Mouse (Mus musculus) T-helper 2 cell (primary cell): Measurements from ENCODE around the gene Nanog.
"Not testable (repeated sequence)": the region's sequence is repeated elsewhere in the genome, so short reads cannot be mapped to it uniquely, and the experiment has no call there.

Source experiments
- in situ Hi-C: fragments of 300-600 bp; cut with MboI, MseI; formaldehyde crosslinking; loops from one replicate; pipeline ENCODE4 v1.15.1; 2025; ENCODE audit warnings: high pct_unique_total_duplicates

The Nanog gene

GRCm38 (mm10) chr6:122701816-122702215 is 5.5 kb upstream of the Nanog start:
- in situ Hi-C loops: no loop called here

DNA sequence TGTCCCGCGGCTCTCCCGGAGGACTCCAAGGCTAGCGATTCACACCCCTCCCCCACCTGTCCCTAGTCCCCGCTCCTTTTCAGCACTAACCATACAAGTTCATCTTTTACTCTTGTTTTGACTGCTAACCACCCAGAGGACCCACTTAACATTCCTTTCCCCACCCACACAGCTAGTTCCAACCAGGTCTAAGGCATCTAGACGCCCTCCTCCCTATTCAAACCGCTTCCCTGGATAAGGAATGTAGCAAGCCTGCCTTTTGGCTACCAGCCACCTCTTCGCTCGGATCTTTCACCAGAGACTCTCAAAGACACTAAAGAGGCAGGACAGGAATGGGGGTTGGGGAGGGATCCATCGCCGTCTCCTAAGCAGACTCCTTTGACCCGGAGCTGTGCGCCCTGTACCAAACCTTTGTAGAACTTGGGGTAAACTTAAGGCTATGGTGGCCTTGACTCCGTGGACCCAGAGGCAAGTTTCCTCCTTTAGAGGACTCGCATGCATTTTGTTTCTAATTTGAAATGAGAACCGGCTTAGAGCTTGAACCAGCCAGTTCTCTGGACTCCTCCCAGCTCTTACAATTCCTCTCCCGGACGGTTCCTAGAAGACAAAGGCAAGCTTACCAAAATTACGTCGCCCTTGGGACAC is 4.7 kb upstream of the Nanog start:
- in situ Hi-C loops: no loop called here

GRCm38 (mm10) chr6:122703251-122703650 is 4.0 kb upstream of the Nanog start:
- in situ Hi-C loops: no loop called here

DNA sequence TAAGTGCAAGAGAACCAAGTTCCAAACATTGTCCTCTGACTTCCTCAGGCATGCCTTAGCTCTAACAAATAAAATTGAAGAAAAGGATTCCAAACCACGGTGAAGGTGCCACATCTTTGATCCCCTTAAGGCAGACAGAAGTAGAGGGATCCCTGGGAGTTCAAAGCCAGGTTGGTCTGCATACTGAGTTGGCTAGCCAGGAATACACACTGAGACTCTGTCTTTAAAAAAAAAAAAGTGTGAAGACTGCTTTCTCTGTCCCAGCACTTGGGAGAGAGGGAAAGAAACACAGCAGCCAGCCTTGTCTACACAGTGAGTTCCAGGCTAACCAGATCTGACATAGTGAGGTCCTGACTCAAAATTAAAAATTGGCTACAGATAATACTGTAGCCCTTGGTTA is 3.6 kb upstream of the Nanog start:
- in situ Hi-C loops: no loop called here

DNA sequence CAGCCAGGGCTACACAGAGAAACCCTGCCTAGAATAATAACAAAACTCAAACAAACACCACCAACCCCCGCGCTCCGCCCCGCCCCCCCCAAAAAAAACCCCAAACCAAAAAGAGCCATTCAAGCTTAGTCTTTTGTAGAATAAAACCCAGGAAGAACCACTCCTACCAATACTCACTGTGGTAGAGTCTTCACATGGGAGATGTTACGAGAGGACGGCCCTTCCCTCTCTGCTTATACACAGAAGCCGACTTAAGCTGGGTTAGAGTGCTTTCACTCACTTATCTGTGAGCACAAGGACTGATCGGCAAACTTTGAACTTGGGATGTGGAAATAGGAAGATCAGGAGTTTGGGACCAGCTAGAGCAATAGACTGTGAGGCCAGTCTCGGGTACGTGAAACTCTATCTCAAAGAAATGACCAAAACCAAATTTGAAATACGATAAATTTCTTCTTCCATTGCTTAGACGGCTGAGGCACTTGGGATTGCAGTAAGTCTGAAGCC is 900 bp upstream of the Nanog start:
- in situ Hi-C loops: no loop called here

DNA sequence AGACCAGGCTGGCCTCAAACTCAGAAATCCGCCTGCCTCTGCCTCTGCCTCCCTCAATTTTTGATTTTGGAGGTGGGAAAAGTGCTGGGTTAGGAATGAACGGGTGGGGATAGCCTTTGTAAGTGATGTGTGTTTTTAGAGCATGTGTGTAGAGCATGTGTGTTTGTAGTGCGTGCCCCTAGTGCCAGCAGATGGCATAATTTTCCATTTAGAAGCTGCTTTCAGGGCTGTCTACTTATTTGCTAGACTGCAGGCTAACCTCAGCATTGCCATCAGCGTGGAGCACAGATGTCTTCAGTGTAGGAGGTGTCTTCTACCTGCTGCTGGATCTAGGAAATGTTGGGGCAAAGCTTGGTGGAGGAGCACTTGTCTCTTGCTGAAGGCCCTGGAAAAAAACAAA is 1.5 kb downstream of the Nanog start:
- in situ Hi-C loops: no loop called here

GRCm38 (mm10) chr6:122711455-122711854 is 4.2 kb downstream of the Nanog start:
- in situ Hi-C loops: no loop called here

DNA sequence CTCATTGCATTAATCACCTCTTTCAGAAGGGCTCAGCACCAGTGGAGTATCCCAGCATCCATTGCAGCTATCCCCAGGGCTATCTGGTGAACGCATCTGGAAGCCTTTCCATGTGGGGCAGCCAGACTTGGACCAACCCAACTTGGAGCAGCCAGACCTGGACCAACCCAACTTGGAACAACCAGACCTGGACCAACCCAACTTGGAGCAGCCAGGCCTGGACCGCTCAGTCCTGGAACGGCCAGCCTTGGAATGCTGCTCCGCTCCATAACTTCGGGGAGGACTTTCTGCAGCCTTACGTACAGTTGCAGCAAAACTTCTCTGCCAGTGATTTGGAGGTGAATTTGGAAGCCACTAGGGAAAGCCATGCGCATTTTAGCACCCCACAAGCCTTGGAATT is 5.8 kb downstream of the Nanog start:
- in situ Hi-C loops: not testable (repeated sequence)

DNA sequence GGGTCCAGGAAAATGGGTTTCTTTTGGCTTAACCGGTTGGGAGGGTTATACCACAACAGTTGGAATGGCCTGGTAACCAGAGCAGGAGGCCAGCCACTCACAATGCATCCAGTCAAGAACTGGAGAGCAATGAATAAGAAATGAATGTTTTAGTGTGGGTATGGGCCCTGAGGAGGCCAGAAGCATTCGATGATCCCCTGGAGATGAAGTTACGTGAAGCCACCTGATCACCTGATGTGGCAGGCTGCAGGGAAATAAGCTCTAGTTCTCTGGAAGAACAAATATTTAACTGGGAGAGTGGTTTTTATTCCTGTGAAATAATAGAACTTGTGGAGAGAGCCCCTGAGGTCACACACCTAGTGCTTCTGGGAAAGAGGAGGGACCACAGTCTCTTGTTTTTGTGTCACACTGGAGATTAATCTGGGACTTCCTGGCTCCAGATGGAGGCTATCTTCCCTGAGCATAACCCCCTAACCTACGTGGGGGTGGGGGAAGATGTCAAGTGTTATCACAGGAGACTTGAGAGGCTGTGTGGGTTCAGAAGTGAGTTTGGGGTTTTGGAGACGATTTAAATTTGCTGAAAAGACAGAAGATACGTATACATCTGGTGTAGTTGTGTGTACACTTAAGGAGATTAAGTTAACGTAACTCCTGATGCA is 7.5 kb downstream of the Nanog start:
- in situ Hi-C loops: no loop called here

DNA sequence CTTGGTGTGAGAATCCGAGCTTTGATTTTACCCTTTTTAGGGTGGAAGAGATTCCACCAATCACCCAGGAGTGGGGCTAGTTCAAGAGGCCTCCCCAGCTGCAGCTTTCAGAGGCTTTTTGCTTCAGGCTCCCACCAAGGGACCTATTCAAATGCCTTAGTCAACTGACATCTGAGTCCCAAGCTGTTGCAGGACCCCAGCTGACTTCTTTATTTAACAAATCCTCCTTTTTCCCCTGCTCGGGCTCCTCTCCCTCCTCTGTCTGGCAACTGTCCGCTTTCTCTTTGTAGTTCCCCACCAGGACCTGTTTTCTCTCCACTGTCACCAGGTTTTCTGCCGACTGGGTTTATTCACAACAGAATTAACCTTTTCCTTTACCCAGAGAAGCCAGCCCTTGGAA is 8.6 kb downstream of the Nanog start:
- in situ Hi-C loops: no loop called here

GRCm38 (mm10) chr6:122718224-122718623 is 10.9 kb downstream of the Nanog start:
- in situ Hi-C loops: not testable (repeated sequence)

DNA sequence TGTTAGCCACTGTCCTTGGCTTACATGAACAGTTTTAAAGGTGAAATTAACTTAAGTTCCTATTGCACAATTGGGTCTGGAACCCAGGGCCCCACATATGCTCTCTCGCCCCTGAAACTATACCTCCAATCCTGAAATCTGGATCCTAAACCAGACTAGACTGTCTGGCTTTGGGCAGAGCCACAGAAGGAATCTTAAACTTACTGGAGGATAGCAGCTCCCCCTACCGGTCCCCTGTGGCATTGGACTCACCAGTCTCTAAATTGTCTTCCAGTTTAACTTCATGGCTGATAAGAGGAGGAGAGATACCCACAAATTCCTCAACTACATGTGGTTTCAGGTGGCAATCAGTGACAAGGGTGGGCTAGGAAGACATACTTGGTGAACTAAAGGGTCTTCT is 12.7 kb downstream of the Nanog start:
- in situ Hi-C loops: loop anchor here (5.0 kb wide), 1 partner anchor 48 kb away; no protein-coding TSS in a partner anchor

DNA sequence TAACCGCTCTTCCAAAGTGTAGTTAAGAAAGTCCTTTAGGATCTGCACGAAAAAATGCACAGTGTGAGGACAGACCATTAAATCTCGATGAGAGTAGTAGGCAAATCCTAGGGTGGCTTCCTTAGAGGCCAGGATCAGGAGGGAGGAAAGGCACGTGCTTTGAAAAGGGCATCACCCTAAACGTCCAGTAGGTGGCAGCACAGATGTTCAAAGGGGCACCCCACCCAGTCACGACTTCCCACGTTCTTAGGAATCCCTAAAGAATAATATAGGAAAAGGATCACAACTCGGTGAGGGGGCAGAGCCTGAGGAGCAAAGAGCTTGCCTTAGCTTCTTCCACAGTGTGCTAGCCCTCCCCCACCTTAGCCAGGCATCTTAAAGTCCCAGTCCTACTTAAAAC is 32.7 kb downstream of the Nanog start:
- in situ Hi-C loops: no loop called here

GRCm38 (mm10) chr6:122741460-122742227 is 34.4 kb downstream of the Nanog start:
- in situ Hi-C loops: no loop called here

DNA sequence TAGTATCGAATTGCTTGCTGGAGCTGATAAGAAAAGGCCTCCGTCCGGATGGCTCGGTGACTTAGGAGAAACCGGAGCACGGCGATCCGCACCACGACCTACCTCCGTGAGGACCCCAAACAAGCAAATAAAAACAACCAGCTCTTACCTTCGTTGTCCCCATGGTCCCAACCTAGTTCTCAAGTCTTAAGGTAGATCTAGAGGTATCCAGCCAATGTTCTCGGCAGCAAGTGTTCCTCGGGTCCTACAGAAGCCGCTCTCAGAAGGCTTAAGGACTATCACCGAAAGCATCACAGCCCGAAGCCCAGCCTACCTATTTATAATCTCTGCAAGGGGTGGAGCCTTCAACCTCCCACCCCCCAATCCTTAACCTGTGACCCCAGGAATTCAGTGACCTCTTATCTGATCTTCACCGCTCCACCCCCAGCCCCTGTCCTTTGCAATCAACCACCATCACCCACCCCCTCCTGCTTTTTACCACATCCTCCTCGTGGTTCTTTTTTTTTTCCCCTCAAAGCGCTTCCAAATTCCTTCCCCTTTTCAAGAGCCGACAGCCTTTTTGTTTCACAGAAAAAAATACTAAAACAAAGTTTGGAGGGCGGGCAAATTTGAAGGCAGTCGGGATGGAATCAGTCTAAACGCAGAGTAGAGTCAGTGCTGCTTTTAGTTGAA is 35.1 kb downstream of the Nanog start:
- in situ Hi-C loops: no loop called here

DNA sequence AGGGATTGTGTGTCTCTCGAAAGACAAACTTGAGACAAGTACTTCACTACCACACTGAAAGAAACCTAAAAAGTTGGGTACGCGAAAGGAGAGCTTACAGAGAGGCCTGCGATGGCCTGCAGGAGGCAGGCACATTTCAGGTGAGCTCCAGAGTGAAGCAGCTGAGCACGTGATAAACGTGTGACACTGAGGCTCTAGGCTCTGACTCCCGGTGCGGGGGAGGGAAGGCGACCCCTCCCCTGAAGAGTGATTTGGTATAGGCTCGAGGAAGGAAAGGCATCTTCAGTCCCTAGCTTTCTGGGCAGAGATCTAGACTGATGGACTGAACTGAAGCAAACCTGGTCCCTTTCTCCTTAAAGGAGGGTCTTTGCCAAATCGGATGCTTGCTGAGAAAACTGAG is 36.1 kb downstream of the Nanog start:
- in situ Hi-C loops: no loop called here

- in situ Hi-C loops: no loop called here
These were observed 37.4 kb downstream of the Nanog start for GRCm38 (mm10) chr6:122744505-122745249.

DNA sequence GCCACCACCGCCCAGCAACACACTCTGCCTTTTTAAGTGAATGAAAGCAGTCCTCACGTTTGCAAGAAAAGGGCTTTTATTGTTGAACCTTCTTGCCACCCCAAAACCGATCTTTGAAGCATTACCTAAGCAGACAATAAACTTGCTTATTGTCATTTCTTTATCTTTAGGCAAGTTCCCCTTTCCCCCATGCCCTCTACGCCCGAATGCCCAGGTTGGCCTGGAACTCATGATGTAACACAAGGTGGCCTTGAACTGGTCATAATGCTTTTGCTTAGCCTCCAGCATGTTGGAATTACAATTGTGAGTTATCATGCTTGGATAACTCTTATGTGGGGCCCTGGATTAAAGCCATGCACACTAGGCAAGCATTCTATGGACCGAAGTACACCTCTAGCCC is 43.3 kb downstream of the Nanog start:
- in situ Hi-C loops: loop anchor here (10.0 kb wide), 1 partner anchor 946 kb away; no protein-coding TSS in a partner anchor

DNA sequence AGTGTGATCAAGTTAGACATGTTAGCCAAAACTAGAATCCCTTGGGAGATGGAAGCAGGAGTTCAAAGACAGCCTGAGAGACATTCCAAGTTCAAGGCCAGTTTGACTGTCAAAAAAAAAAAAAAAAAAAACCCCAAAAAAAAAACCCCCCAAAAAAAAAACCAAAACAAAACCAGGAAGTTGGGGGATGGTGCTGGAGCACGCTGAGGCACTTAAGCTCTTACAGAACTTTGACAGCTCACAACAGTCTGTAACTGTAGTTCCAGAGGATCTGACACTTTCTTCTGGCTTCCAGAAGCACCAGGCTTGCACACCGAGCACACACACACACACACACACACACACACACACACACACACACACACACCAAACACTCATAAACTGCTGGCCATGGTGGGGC is 48.6 kb downstream of the Nanog start:
- in situ Hi-C loops: loop anchor here (10.0 kb wide), 1 partner anchor 951 kb away; no protein-coding TSS in a partner anchor

- in situ Hi-C loops: loop anchor here (10.0 kb wide), 1 partner anchor 954 kb away; no protein-coding TSS in a partner anchor
These were observed 51.4 kb downstream of the Nanog start for GRCm38 (mm10) chr6:122758732-122759131.

- in situ Hi-C loops: no loop called here
These were observed 53.8 kb downstream of the Nanog start for GRCm38 (mm10) chr6:122761011-122761599.
